Mouse (Mus musculus): ENCODE data around the gene Samd10. TPM values are rescaled to one million over a fixed set of nuclear protein-coding genes. Genes with fewer than 3 reads are reported as not detected.
A peak's percentile ranks its signal among the peaks of the same experiment; 100 is the strongest.

The Samd10 gene
- polyA plus RNA-seq, 1 experiment from 2014 or later = 176 TPM

DNA sequence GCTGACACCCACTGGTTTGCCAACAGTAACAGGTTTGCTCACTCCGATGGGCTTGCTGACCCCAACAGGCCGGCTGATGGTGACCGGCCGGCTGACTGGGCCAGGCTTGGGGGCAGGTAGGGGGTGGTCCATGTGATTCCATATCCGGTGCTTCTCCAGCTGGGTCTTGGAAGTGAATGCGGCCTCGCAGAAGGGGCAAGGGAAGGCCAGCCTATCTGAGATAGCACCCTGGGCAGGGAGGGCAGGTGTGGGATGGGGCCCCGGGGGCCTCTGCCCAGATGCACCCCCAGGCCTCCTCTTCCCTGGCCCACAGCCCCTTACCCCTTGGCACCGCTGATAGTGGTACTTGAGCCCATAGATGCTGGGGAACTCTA, 9.3 kb downstream of the Samd10 start:
- 94% methylated on average over 9 of the region's 9 CpGs for WGBS
- no peaks in the 10 kb centered on the region for H3K9me3 ChIP-seq
- H3K27me3 ChIP-seq = no peaks in the 10 kb centered on the region
- H3K9ac ChIP-seq (replicated peaks) = no peak overlapping the region
- no peak overlapping the region for H3K27ac ChIP-seq
- H3K4me3 ChIP-seq (replicated peaks) = no peak overlapping the region
- H3K36me3 ChIP-seq = peaks cover 61% of the 10 kb centered on the region
- H3K4me2 ChIP-seq (replicated peaks) = no peak overlapping the region
- peaks cover 32% of the 10 kb centered on the region for H3K4me1 ChIP-seq (replicated peaks)
- ATAC-seq = no peak

DNA sequence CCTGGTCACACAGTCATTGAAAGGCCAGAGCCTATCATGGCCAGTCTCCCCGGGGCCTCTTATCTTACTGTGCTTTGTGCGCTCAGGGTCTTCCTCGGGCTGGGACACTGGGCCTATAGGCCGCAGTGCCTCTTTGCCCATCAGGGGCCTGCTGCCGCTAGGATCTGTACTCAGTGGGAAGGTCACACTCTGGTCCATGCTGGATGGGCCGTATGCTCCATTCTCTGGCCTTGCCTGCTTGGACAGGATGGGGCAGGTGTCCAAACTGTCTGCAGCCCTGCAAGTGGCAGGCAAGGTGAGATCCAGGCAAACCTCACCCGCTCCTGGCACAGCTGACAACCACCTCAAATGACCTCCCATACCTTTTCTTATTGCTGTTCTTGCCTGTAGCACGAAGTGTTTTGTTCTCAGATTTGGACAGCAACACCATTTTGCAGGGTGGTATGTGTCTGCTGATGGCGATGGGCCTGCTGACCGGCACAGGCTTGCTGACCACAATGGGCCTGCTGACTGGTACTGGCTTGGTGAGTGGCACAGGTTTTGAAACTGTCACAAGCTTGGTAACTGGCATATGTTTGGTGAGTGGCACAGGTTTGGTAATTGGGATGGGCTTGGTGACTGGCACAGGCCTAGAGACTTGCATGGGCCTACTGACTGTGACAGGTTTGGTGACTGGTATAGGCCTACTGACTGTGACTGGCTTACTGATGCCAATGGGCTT, 9.8 kb downstream of the Samd10 start:
- WGBS = 94% methylated on average over 10 of the region's 10 CpGs
- no peaks in the 10 kb centered on the region for H3K9me3 ChIP-seq
- no peak for ATAC-seq
- H3K27ac ChIP-seq = no peak overlapping the region
- H3K4me2 ChIP-seq (replicated peaks) = no peak overlapping the region
- peaks cover 66% of the 10 kb centered on the region for H3K36me3 ChIP-seq
- no peaks in the 10 kb centered on the region for H3K27me3 ChIP-seq
- peaks cover 32% of the 10 kb centered on the region for H3K4me1 ChIP-seq (replicated peaks)
- H3K9ac ChIP-seq (replicated peaks) = no peak overlapping the region
- no peak overlapping the region for H3K4me3 ChIP-seq (replicated peaks)

GRCm38 (mm10) chr2:181588229-181588780, 10.7 kb downstream of the Samd10 start:
- H3K4me2 ChIP-seq (replicated peaks) = no peak overlapping the region
- no peak overlapping the region for H3K4me3 ChIP-seq (replicated peaks)
- no peak for ATAC-seq
- H3K9me3 ChIP-seq = no peaks in the 10 kb centered on the region
- H3K27me3 ChIP-seq = no peaks in the 10 kb centered on the region
- H3K36me3 ChIP-seq = peaks cover 75% of the 10 kb centered on the region
- peaks cover 27% of the 10 kb centered on the region for H3K4me1 ChIP-seq (replicated peaks)
- 90% methylated on average over 11 of the region's 11 CpGs for WGBS
- H3K27ac ChIP-seq = no peak overlapping the region
- no peak overlapping the region; the same call in 1 of the 2 replicates for H3K9ac ChIP-seq (replicated peaks)

- no peak for ATAC-seq
- Histone ChIP-seq H3K4me3 (replicated peaks) (no peak overlapping the region), H3K27me3 (no peaks in the 10 kb centered on the region), H3K9me3 (no peaks in the 10 kb centered on the region), H3K36me3 (peaks cover 79% of the 10 kb centered on the region), H3K4me2 (replicated peaks) (no peak overlapping the region), H3K27ac (no peak overlapping the region), H3K4me1 (replicated peaks) (peaks cover 22% of the 10 kb centered on the region), H3K9ac (replicated peaks) (no peak overlapping the region)
- 78% methylated on average over 6 of the region's 6 CpGs for WGBS
Measured at GRCm38 (mm10) chr2:181587796-181588195, 11.2 kb downstream of the Samd10 start.

GRCm38 (mm10) chr2:181586124-181586523, 12.9 kb downstream of the Samd10 start:
- 96% methylated on average over 3 of the region's 3 CpGs for WGBS
- Histone ChIP-seq H3K4me1 (replicated peaks) (peaks cover 23% of the 10 kb centered on the region), H3K36me3 (peaks cover 81% of the 10 kb centered on the region), H3K4me3 (replicated peaks) (no peak overlapping the region), H3K27ac (no peak overlapping the region), H3K9me3 (no peaks in the 10 kb centered on the region), H3K9ac (replicated peaks) (no peak overlapping the region), H3K4me2 (replicated peaks) (no peak overlapping the region), H3K27me3 (no peaks in the 10 kb centered on the region)
- ATAC-seq = no peak

- peaks cover 77% of the 10 kb centered on the region for H3K36me3 ChIP-seq
- no peaks in the 10 kb centered on the region for H3K9me3 ChIP-seq
- peaks cover 23% of the 10 kb centered on the region for H3K4me1 ChIP-seq (replicated peaks)
- H3K4me2 ChIP-seq (replicated peaks) = no peak overlapping the region
- ATAC-seq = no peak
- no peak overlapping the region for H3K9ac ChIP-seq (replicated peaks)
- H3K27ac ChIP-seq = no peak overlapping the region
- H3K4me3 ChIP-seq (replicated peaks) = no peak overlapping the region
- WGBS = 91% methylated on average over 5 of the region's 5 CpGs
- no peaks in the 10 kb centered on the region for H3K27me3 ChIP-seq
Measured at GRCm38 (mm10) chr2:181585506-181585905, 13.5 kb downstream of the Samd10 start.

GRCm38 (mm10) chr2:181584411-181584942, 14.5 kb downstream of the Samd10 start, which contains the start of gene Uckl1:
TSS of gene Uckl1 (minus strand) at chr2:181584892.
- 87% methylated on average over 4 of the region's 4 CpGs for WGBS
- H3K4me2 ChIP-seq (replicated peaks) = no peak within 1 kb of the TSS
- H3K36me3 ChIP-seq = peaks cover 67% of the 10 kb centered on the region
- no peak within 1 kb of the TSS for H3K4me3 ChIP-seq (replicated peaks)
- H3K4me1 ChIP-seq (replicated peaks) = peaks cover 25% of the 10 kb centered on the region
- H3K27me3 ChIP-seq = no peaks in the 10 kb centered on the region
- no peaks in the 10 kb centered on the region for H3K9me3 ChIP-seq
- H3K27ac ChIP-seq = no peak within 1 kb of the TSS
- ATAC-seq = no peak
- H3K9ac ChIP-seq (replicated peaks) = no peak within 1 kb of the TSS

- Histone ChIP-seq H3K36me3 (peaks cover 59% of the 10 kb centered on the region), H3K4me2 (replicated peaks) (no peak overlapping the region), H3K27ac (no peak overlapping the region), H3K9me3 (no peaks in the 10 kb centered on the region), H3K4me1 (replicated peaks) (peaks cover 33% of the 10 kb centered on the region), H3K4me3 (replicated peaks) (no peak overlapping the region), H3K27me3 (no peaks in the 10 kb centered on the region), H3K9ac (replicated peaks) (no peak overlapping the region)
- WGBS = 87% methylated on average over 3 of the region's 3 CpGs
- no peak for ATAC-seq
Measured at GRCm38 (mm10) chr2:181583460-181584257, 15.4 kb downstream of the Samd10 start.

DNA sequence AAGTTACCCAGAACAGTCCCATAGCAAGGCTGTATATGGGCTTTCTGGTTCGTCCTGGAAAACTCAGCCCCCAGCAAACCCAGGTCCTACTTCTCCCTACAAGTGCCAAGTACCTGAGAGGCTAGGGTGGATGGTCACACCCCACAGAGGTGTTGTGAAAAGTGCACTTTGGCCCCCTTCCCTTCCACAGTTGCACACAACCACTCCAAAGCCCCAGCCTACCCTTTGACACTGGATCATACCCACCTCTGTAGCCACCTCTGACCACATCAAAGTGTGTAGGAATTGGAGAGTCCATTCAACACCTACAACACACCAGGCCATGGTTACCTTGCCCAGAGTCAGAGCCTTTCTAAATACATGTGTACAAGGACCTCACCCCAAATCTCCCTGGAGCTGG, 16.1 kb downstream of the Samd10 start:
- no peak overlapping the region for H3K4me3 ChIP-seq (replicated peaks)
- H3K4me1 ChIP-seq (replicated peaks) = peaks cover 40% of the 10 kb centered on the region
- H3K27ac ChIP-seq = no peak overlapping the region
- 100% methylated on average over 1 of the region's 1 CpGs for WGBS
- ATAC-seq = no peak
- peaks cover 51% of the 10 kb centered on the region for H3K36me3 ChIP-seq
- H3K4me2 ChIP-seq (replicated peaks) = no peak overlapping the region
- H3K9me3 ChIP-seq = no peaks in the 10 kb centered on the region
- no peaks in the 10 kb centered on the region for H3K27me3 ChIP-seq
- no peak overlapping the region for H3K9ac ChIP-seq (replicated peaks)

DNA sequence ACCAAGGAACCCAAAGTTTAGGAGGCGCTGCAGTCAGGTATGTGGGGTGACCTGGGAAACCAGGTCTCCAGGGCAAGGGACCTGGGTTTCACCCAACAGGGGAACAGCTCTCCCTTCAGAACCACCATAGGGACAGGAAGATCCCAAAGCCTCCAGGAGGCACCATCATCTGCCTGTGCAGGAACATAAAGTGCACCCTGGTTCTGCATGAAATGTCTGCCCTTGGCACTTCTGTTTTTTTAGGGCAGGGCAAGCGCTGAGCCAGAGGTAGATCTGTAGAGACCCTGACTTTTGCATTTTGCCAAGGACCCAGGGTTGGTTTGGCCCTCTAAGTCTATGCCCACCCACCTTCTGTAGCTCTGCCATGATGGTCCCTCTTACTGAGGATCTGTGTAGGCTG, 16.7 kb downstream of the Samd10 start:
- Histone ChIP-seq H3K9me3 (no peaks in the 10 kb centered on the region), H3K4me1 (replicated peaks) (peaks cover 45% of the 10 kb centered on the region), H3K36me3 (peaks cover 46% of the 10 kb centered on the region), H3K4me2 (replicated peaks) (peak overlapping the region; percentile 91), H3K27me3 (no peaks in the 10 kb centered on the region), H3K4me3 (replicated peaks) (peak overlapping the region; percentile 73), H3K27ac (no peak overlapping the region), H3K9ac (replicated peaks) (no peak overlapping the region; the same call in 1 of the 2 replicates)
- WGBS = 91% methylated on average over 2 of the region's 2 CpGs
- ATAC-seq = 0 out of 2 replicates have a peak, but pooled peaks have one; percentile 5

- peak; percentile 83 for ATAC-seq
- Histone ChIP-seq H3K4me1 (replicated peaks) (peaks cover 49% of the 10 kb centered on the region), H3K9ac (replicated peaks) (peak overlapping the region; percentile 93), H3K27ac (peak overlapping the region; percentile 94), H3K4me3 (replicated peaks) (peak overlapping the region; percentile 73), H3K36me3 (peaks cover 38% of the 10 kb centered on the region), H3K27me3 (no peaks in the 10 kb centered on the region), H3K9me3 (no peaks in the 10 kb centered on the region), H3K4me2 (replicated peaks) (peak overlapping the region; percentile 91)
- under 1% methylated on average over 49 of the region's 49 CpGs for WGBS
Measured at GRCm38 (mm10) chr2:181581402-181582120, 17.5 kb downstream of the Samd10 start.
